Mouse (Mus musculus) layer of hippocampus, adult 8-10 months (tissue): ENCODE data around the gene Slc38a6. TPM values are rescaled to one million over a fixed set of nuclear protein-coding genes. Genes with fewer than 3 reads are reported as not detected.

Experiments
- DNase-seq, 2 experiments: peaks; one replicate each; pipeline ENCODE4 v3.0.0; 2022; ENCODE audit warnings: low spot score in 2 of 2
- total RNA-seq, 4 experiments: library from RNA; stranded (reverse); gene quantifications; 2 replicates each; pipeline ENCODE4 v1.2.4; 2022

The Slc38a6 gene
- 10 to 100 TPM; 14.6 to 22.1 (median 19.2) TPM for total RNA-seq

DNA sequence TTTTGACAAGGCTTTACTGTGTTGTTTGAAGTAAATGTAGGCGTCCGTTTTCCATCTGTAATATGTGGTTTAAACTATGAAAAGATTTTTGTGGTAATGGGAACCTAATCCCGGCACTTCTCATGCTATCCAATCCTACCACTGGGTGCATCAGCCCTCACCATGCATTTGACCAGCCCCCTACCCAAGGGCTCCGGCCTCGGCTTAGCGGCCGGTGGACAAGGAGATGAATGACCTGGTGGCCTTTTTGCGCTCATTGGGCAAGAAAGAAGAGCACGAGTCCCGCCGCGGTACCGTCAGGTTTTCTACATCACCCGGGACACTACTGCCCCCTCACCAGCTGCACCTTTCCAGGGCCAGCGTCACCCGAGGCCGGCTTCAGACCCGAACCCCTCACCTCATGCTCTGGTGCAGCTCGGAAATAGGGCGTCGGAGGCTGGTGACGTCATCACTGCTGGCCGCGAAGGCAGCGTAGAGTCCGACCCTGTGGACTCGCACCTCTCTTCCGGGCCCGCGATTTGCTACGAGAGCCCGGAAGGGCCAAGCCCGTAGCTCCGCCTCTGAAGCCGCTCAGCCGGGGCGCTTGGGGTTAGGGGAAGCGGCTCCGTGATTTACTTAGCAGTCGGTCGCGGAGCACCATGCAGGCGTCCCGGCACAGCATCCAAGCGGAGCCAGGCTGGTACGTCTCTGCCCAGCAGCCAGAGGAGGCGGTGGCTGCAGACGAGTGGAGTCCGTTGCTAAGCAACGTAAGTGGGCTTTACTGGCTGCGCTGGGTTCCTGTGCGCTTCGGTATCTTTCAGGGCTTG is at the start of gene Slc38a6, which contains the start of gene Trmt5:
Gene Slc38a6 (plus strand): TSS at position 493 of the 806 bp plus-strand sequence.
Gene Trmt5 (minus strand): TSS at position 424 of the 806 bp plus-strand sequence.
- DNase-seq: peak; percentile 90 to 92

GRCm38 (mm10) chr12:73241960-73242359 is 44.6 kb upstream of the Slc38a6 start:
- peak; percentile 33 to 55 for DNase-seq

- DNase-seq: no peak
Observed at GRCm38 (mm10) chr12:73245687-73246086, 40.9 kb upstream of the Slc38a6 start.

- DNase-seq: no peak
Observed at GRCm38 (mm10) chr12:73255006-73255405, 31.6 kb upstream of the Slc38a6 start.

DNA sequence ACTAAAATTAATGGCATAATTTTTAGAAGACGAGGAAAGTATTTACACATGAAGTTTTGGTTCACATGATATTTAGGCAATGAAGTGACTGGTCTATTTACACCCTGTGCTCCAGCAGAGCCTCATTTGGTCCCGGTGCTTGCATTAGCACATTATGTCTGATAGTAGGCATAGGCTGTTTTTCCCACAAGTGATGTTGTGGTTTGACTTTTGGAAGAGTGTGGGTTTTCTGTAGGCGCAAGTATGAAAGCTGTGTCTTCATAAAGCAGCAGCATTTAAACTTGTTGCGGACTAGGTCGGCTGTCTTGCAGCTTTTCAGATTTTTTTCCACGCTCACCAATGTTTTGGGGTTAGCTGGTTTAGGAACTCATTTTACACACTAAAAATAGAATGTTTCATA is 27.3 kb upstream of the Slc38a6 start:
- no peak for DNase-seq

DNA sequence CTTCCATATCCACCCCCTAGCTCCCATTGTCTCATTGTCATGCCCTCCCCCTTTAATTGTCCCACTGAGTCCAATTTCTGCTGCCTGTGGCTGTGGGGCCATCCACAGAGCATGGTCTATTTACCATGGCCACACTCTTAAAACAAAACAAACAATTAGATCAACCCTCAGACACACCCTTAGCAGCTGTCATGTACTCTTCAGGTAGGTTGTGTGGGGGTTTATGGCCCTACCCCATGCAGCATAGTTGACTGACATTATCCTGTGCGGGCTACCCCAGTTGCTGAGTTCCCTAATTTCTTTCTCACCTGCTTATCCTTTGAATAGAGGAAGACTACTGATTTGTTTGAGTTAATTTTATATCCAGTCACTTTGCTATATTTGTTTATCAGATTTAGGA is 26.2 kb upstream of the Slc38a6 start:
- no peak for DNase-seq

DNA sequence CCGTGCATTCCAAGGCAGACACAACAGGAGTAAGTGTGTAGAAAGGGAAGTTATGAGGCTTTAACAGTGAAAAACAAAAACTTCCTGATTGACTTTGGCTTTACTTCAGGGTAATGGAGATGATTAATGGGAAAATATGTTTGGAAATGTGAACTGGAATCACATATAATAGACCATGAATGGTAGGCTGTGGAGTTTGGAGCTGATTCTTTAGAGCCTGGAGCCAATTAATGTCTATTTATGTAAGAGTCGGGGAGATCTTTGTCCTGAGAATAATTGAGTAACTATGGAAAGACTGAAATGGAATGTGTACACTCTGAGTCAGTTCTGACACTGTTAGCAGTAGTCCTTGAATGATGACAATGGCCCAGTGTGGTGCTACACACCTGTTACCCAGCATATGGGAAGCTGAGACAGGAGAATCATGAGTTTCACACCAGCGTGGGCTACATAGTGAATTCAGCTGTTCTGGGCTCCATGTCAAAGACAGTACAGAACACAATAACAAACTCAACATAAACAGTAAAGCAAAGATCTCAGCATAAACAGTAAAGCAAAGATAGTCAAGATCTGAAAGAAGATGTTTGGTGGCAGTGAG is 21.1 kb upstream of the Slc38a6 start:
- no peak for DNase-seq

DNA sequence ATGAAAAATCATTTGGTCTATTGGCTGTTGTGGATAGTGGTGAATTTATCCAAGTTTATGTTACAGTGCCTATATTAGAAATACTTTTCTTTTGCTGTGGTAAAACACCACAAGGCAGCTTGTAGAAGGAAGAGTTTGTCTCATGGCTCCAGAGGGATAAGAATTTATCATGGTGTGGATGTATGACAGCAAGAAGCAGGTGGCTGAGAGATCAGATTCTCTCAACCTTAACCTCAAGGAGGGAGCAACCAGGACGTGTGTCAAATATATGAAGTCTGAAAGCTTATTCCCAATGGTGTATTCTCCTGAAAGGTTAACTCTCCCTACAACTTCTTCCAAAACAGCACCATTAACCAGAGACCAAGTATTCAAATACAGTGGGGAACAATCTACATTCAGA is 20.0 kb upstream of the Slc38a6 start:
- DNase-seq: no peak

- no peak for DNase-seq
Observed at GRCm38 (mm10) chr12:73268497-73268896, 18.1 kb upstream of the Slc38a6 start.

DNA sequence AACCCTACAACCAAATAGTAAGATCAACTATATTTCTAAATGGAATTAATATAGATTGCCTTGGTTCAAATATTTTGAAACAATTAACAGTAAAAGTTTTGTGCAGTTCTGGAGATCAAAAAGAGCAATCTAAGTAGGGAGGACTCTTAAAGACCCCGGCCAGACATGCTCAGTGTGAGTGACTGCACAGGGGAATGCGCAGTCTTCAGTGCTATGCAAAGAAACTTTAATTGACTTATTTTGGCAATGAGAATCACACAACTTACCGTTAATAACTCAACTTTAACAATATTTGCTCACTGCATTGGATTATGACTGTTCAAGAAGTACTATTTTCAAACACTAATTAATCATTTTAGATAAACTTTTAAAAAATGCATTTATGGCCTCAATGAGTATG is 17.0 kb upstream of the Slc38a6 start:
- DNase-seq: no peak

- DNase-seq: no peak
Observed at GRCm38 (mm10) chr12:73269933-73270332, 16.6 kb upstream of the Slc38a6 start.

DNA sequence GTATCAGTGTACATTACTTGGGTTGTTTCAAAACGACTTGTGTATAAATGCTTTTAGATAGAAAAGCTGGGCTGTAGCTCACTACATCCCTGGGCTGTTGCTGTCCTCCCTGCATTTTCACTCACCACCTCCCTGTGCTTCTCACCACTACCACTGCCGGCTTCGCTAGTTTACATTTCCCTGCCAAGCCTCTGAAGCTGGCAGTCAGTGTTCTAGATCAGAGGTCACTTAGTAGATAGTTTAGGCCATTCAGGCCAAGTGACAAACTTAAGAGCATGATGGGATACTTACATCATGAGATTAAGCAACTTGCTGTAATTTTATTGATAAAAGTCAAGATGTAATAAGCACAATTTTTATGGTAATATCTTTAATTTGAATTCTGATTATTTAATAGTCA is 11.7 kb upstream of the Slc38a6 start:
- no peak for DNase-seq

- no peak for DNase-seq
Observed at GRCm38 (mm10) chr12:73287609-73288008, 1.0 kb downstream of the Slc38a6 start.

DNA sequence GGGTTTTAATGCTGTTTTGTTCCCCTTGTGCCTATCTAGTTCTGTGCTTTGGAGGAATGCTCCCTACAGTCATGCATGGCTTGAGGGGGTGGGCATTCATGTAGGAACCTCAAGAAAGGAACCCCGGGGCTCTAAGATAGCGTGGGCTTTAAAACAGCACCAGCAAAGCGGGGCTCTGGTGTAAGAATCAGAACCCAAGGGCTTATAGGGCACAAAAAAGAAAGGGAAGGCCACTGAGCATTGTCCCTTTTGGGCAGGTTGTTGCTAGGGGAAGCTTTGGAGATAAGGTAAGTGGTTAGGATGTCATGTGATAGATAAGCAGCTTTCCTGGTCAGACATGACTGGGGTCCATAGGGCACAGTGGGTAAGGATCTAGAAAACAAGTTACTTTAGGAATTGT is 2.0 kb downstream of the Slc38a6 start:
- DNase-seq: no peak

GRCm38 (mm10) chr12:73294884-73295283 is 8.3 kb downstream of the Slc38a6 start:
- no peak for DNase-seq

DNA sequence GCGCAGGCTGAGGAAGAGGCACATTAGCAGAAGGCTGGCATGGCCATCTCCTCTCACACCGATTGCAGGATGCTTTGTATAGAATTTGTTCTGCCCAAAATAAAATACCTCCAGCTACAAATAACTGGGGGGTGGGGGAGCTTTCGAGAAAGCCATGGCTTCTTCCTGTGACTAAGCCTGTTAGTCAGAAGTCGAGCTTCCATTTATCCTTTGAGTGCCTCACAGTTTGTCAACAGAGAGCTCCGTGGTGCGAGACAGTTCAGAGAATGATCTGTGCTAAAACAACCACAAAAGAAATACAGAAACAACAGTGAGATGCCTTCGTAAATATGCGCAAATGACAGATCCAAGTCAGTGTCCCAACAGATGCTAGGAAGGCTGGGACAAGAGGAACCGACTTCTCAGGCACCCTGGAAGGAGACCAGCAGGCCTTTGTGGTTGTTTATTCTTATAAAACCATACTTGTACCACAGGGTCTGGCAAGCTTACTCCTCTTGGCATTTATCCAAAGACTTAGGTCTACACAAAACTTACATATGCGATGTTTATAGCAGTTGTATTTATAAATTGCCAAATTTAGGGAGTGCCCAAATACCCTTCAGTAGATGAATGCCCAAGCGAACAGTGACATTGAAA is 9.0 kb downstream of the Slc38a6 start:
- DNase-seq: no peak

GRCm38 (mm10) chr12:73298621-73299020 is 12.0 kb downstream of the Slc38a6 start:
- DNase-seq: no peak

- DNase-seq: no peak
Observed at GRCm38 (mm10) chr12:73300531-73300930, 14.0 kb downstream of the Slc38a6 start.

DNA sequence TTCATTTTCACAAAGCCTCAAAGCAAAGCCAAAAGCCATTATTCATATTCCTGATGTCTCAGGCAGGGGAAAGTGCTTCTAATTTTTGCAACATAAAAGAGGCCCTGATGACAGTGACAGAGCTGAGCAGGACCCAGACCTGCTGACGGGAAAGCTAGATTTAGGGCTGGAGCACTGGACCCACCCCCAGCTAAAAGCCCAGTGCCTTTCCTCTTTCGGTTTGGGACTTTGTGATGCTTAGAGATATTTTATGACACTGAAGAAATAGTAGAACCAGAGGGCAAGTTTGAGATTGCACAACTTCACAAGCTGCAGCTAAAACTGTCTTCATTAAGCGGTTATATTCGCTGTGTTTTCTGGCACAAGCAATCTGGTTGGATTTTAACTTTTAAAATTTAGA is 18.1 kb downstream of the Slc38a6 start:
- no peak for DNase-seq

DNA sequence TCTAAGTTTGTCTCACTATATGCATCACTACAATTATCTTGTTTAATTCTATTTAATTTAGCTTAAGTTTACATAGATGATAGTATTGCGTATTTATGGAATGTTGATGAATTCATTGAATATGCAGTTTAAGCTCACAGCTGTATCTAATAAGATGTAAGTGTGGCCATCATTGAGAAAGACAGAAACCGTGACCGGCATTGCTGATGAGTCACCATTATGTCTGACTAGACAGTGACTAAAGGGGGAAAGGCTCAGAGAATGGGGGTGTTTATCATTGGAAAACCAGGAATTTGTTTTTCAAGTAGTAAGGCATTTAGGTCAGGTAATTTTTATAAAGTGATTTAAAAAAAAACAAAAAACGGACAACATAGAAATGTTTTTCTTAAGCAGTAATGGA is 21.2 kb downstream of the Slc38a6 start:
- DNase-seq: no peak

DNA sequence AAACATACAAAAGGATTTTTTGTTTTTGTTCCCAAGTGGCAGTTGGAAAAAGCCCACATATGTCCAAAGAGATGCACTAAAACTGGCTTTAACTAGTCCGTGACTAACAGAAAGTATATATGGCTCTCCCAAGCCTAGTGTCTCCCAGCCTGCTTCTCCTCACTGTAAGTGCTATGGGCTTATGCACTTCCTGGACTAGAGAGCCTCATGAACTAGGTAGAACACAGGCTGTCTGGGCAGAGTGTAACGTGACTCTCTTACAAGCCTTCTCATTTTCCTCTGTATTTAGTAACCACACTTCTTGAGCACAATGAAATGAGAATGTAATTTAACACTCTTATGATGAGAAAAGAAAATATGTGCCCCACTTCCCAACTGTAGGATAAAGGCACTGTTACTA is 22.1 kb downstream of the Slc38a6 start:
- DNase-seq: no peak
